Mouse (Mus musculus) megakaryocyte progenitor cell, adult 5-6 weeks (primary cell): ENCODE measurements around the gene Slc26a8. TPM values are rescaled to one million over a fixed set of nuclear protein-coding genes. Genes with fewer than 3 reads are reported as not detected.
A peak's percentile ranks its signal among the peaks of the same experiment; 100 is the strongest.

Experiments
- ATAC-seq: replicated peaks from 2 replicates; pipeline ENCODE4 v1.8.0; 2016; ENCODE audit warnings: mild to moderate bottlenecking, moderate TSS enrichment, inconsistent platforms; ENCODE audit not compliant: poor library complexity
- total RNA-seq, 2 experiments: library from RNA; stranded (forward) in 1 of 2; stranded (reverse) in 1 of 2; fragments of 157-497, 149-512 nt in 1 of 2; fragments of 200-1000 nt in 1 of 2; gene quantifications; 2 replicates each; pipeline versions ENCODE4 v1.2.3 to v1.2.4; 2015 to 2017

Gene Slc26a8
- total RNA-seq, 2 experiments from 2014 or later = 0.21 to 1.3 TPM

- ATAC-seq = no peak
Observed at GRCm38 (mm10) chr17:28701171-28701570, 11.1 kb upstream of the Slc26a8 start.

- ATAC-seq = peak; percentile 85
Observed at GRCm38 (mm10) chr17:28699789-28700188, 9.8 kb upstream of the Slc26a8 start.

GRCm38 (mm10) chr17:28698672-28699071 lies 8.6 kb upstream of the Slc26a8 start:
- no peak for ATAC-seq

GRCm38 (mm10) chr17:28698245-28698644 lies 8.2 kb upstream of the Slc26a8 start:
- ATAC-seq = no peak

- ATAC-seq = peak; percentile 66
Observed at GRCm38 (mm10) chr17:28697290-28698195, 7.5 kb upstream of the Slc26a8 start.

GRCm38 (mm10) chr17:28696641-28697040 lies 6.6 kb upstream of the Slc26a8 start:
- ATAC-seq = no peak

- no peak for ATAC-seq
Observed at GRCm38 (mm10) chr17:28694832-28695231, 4.8 kb upstream of the Slc26a8 start.

GRCm38 (mm10) chr17:28694078-28694477 lies 4.0 kb upstream of the Slc26a8 start:
- no peak for ATAC-seq

GRCm38 (mm10) chr17:28693086-28693485 lies 3.1 kb upstream of the Slc26a8 start:
- ATAC-seq = no peak

GRCm38 (mm10) chr17:28692341-28692710 lies 2.3 kb upstream of the Slc26a8 start:
- peak; percentile 34 for ATAC-seq

- peak; percentile 30; the same call in 1 of the 2 replicates for ATAC-seq
Observed at GRCm38 (mm10) chr17:28691687-28692340, 1.8 kb upstream of the Slc26a8 start.

GRCm38 (mm10) chr17:28690776-28691686 lies 998 bp upstream of the Slc26a8 start, which contains the start of gene Mapk14:
Mapk14 (plus strand) TSS chr17:28691329.
- ATAC-seq = peak; percentile 86

- ATAC-seq = no peak
Observed at GRCm38 (mm10) chr17:28687354-28687753, 2.7 kb downstream of the Slc26a8 start.

- ATAC-seq = no peak
Observed at GRCm38 (mm10) chr17:28684631-28685030, 5.4 kb downstream of the Slc26a8 start.

- no peak for ATAC-seq
Observed at GRCm38 (mm10) chr17:28683601-28684000, 6.4 kb downstream of the Slc26a8 start.

GRCm38 (mm10) chr17:28682311-28683084 lies 7.5 kb downstream of the Slc26a8 start:
- ATAC-seq = peak; percentile 87

- no peak for ATAC-seq
Observed at GRCm38 (mm10) chr17:28659564-28659963, 30.5 kb downstream of the Slc26a8 start.

- ATAC-seq = peak; percentile 72
Observed at GRCm38 (mm10) chr17:28657936-28658335, 32.1 kb downstream of the Slc26a8 start.

GRCm38 (mm10) chr17:28650268-28650667 lies 39.8 kb downstream of the Slc26a8 start:
- no peak for ATAC-seq
